ENCODE assay signal across 9 mouse cellular contexts in the genomic region with DNA sequence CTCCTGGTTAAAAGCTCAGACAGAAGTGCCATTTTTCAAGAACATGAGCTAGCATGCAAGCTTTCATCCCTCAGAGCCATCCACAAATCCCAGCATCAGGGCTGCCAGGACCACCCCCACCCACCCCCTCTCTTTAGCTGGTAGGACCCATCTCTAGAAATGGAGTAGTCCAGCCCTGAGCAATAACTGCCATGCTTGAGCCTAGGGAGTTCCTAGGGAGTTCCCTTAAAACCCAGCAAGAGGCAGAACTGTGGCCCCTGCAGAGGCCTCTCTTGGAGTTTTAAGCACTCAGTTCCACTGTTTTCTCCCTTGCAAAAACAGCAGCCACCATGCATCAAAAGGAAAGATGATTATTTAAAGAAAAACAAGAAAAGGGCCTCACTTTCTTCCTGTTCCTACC. TPM values are rescaled to one million over a fixed set of nuclear protein-coding genes. Genes with fewer than 3 reads are reported as not detected.
DNase-seq lines count a peak whose midpoint lies in the region; ATAC-seq and TF ChIP-seq lines count a peak whose summit lies in the region.
"Had no signal": no experiment of that assay in that cellular context is flagged by ENCODE, and none has a peak within 500 bp of the region (broad histone marks: within the 10 kb centered on the region; RNA-seq: fewer than 3 reads in every experiment).

No protein-coding gene starts in this region.

- H3K9ac ChIP-seq in kidney, postnatal 0 days (ENCODE audit: low read depth, low read length), result no peak overlapping the region
- H3K9ac ChIP-seq in heart, embryonic 15.5 days, result peak overlapping the region; percentile 40; the same call in 1 of the 2 replicates
- no peak overlapping the region; the same call in 1 of the 2 replicates for H3K9ac ChIP-seq in limb, embryonic 12.5 days (replicated peaks)

- peak overlapping the region; percentile 46 for H3K4me2 ChIP-seq in kidney, postnatal 0 days (ENCODE audit: low read length)
- peak overlapping the region; percentile 84 for H3K4me2 ChIP-seq in heart, embryonic 15.5 days
- H3K4me2 ChIP-seq in limb, embryonic 12.5 days, result peak overlapping the region; percentile 88

- peak overlapping the region; percentile 77 for H3K4me3 ChIP-seq in kidney, postnatal 0 days (replicated peaks; ENCODE audit: low read depth, low read length)
- peak overlapping the region; percentile 76 for H3K4me3 ChIP-seq in heart, embryonic 15.5 days
- peak overlapping the region; percentile 76 for H3K4me3 ChIP-seq in limb, embryonic 12.5 days (replicated peaks)
- H3K4me3 ChIP-seq in olfactory bulb, adult 2 months (ENCODE audit: insufficient read depth, low read depth, low read length), result peak overlapping the region; percentile 32; the same call in 1 of the 2 replicates

- no peaks in the 10 kb centered on the region for H3K27me3 ChIP-seq in kidney, postnatal 0 days (ENCODE audit: insufficient read depth, low read length)
- no peaks in the 10 kb centered on the region for H3K27me3 ChIP-seq in heart, embryonic 15.5 days
- peaks cover 22% of the 10 kb centered on the region for H3K27me3 ChIP-seq in limb, embryonic 12.5 days

- no peak for TF ChIP-seq CTCF in kidney, postnatal 0 days (IDR thresholded peaks at IDR 0.05; ENCODE audit: low read depth)
- no peak for TF ChIP-seq CTCF in olfactory bulb, adult 2 months (IDR thresholded peaks at IDR 0.05; ENCODE audit: insufficient read depth, low read depth, low read length)

- H3K36me3 ChIP-seq in kidney, postnatal 0 days (ENCODE audit: insufficient read depth, low read length), result no peaks in the 10 kb centered on the region
- H3K36me3 ChIP-seq in heart, embryonic 15.5 days, result no peaks in the 10 kb centered on the region
- H3K36me3 ChIP-seq in limb, embryonic 12.5 days, result no peaks in the 10 kb centered on the region

- no peak for DNase-seq in kidney, postnatal 0 days (ENCODE audit: low spot score)
- DNase-seq in kidney, postnatal 36 days, result no peak
- no peak for DNase-seq in adipocyte (ENCODE audit: low spot score)
- no peak for DNase-seq in adrenal gland, postnatal 4 days (ENCODE audit: low spot score in 2 of 2)
- DNase-seq: gastrocnemius, postnatal 14 days had no signal

- no peaks in the 10 kb centered on the region for H3K4me1 ChIP-seq in kidney, postnatal 0 days (replicated peaks; ENCODE audit: insufficient read depth, low read length)
- 0 out of 2 replicates have a peak, but pooled peaks cover 5% of the 10 kb centered on the region for H3K4me1 ChIP-seq in heart, embryonic 15.5 days (replicated peaks)
- H3K4me1 ChIP-seq in limb, embryonic 12.5 days (replicated peaks), result peaks cover 44% of the 10 kb centered on the region
- H3K4me1 ChIP-seq in olfactory bulb, adult 2 months (ENCODE audit: control insufficient read depth, insufficient read depth, low read length), result peaks cover 6% of the 10 kb centered on the region

- H3K27ac ChIP-seq in kidney, postnatal 0 days, result no peak overlapping the region
- peak overlapping the region; percentile 48 for H3K27ac ChIP-seq in heart, embryonic 15.5 days
- H3K27ac ChIP-seq in limb, embryonic 12.5 days, result 0 out of 2 replicates have a peak overlapping the region, but pooled peaks have one; percentile 45
- no peak overlapping the region for H3K27ac ChIP-seq in olfactory bulb, adult 2 months (ENCODE audit: insufficient read depth, low read depth, low read length)

- H3K9me3 ChIP-seq in kidney, postnatal 0 days (replicated peaks; ENCODE audit: low read length), result no peaks in the 10 kb centered on the region
- no peaks in the 10 kb centered on the region for H3K9me3 ChIP-seq in heart, embryonic 15.5 days (replicated peaks)
- no peaks in the 10 kb centered on the region for H3K9me3 ChIP-seq in limb, embryonic 12.5 days

- no peak for TF ChIP-seq POLR2A in olfactory bulb, adult 2 months (IDR thresholded peaks at IDR 0.05; ENCODE audit: insufficient read depth, low read depth, low read length)

- no peak for ATAC-seq in kidney, postnatal 0 days (replicated peaks; ENCODE audit: low FRiP score, low read depth)
- ATAC-seq in heart, embryonic 15.5 days (replicated peaks; ENCODE audit: insufficient number of reproducible peaks, insufficient read depth, low FRiP score, low read depth), result no peak
- no peak for ATAC-seq in limb, embryonic 12.5 days (ENCODE audit: insufficient number of reproducible peaks, insufficient read depth, low FRiP score, low TSS enrichment, low read depth)
- no peak for ATAC-seq in frontal cortex, adult (ENCODE audit: low TSS enrichment)

RNA-seq across cellular contexts. Expression of gene Pde3a, which starts 1.0 kb away (rescaled TPM):
- polyA plus RNA-seq in kidney, postnatal 0 days (2015; fragmentation: Nextera tagmentation; extraction: Ambion mirVana), result 9.9 and 10.3 TPM in 2 replicates
- 11.2 and 13.0 TPM in 2 replicates for polyA plus RNA-seq in heart, embryonic 15.5 days (2015; fragmentation: Nextera tagmentation; extraction: Ambion mirVana)
- 4.4 and 5.5 TPM in 2 replicates for polyA plus RNA-seq in limb, embryonic 12.5 days (2016; fragmentation: Nextera tagmentation; extraction: Ambion mirVana)
- not detected in 2 replicates for polyA plus RNA-seq in olfactory bulb, adult 2 months (2012; ENCODE audit: insufficient read depth, insufficient read length, low replicate concordance, missing spikeins)
- 10 to 100 TPM; 23.3 to 31.2 TPM for total RNA-seq in adrenal gland, postnatal 4 days (2021)

Comparison
In these comparisons a context has a peak if more than half of its experiments do, and no peak if none do; other contexts are left out.
1. H3K27ac ChIP-seq: peak in heart, embryonic 15.5 days (single experiment) and limb, embryonic 12.5 days (single experiment); none in kidney, postnatal 0 days (single experiment) and olfactory bulb, adult 2 months (single experiment).
2. Peak in every context shown above with its lines, with median percentiles within 50 percentile points of each other: H3K4me2 ChIP-seq and H3K4me3 ChIP-seq.